Mouse (Mus musculus) frontal cortex, postnatal 10 days (tissue): ENCODE results near the gene Slc25a33.
A peak's percentile ranks its signal among the peaks of the same experiment; 100 is the strongest.

Source experiments
- DNase-seq, 2 experiments: peaks; one replicate each; pipeline ENCODE4 v3.0.0; 2022; ENCODE audit warnings: low spot score in 2 of 2, mixed read lengths in 1 of 2

Gene Slc25a33

GRCm38 (mm10) chr4:149727636-149728035 lies 46.4 kb downstream of the Slc25a33 start:
- no peak for DNase-seq

- DNase-seq: peak in 1 of 2 experiments; percentile 70
Observed at GRCm38 (mm10) chr4:149725661-149726350, 48.3 kb downstream of the Slc25a33 start.

GRCm38 (mm10) chr4:149724916-149725470 lies 49.1 kb downstream of the Slc25a33 start:
- no peak for DNase-seq

GRCm38 (mm10) chr4:149723855-149724731 lies 50.0 kb downstream of the Slc25a33 start:
- no peak for DNase-seq

GRCm38 (mm10) chr4:149723021-149723390 lies 51.1 kb downstream of the Slc25a33 start:
- DNase-seq: no peak

GRCm38 (mm10) chr4:149722104-149723020 lies 51.7 kb downstream of the Slc25a33 start:
- no peak for DNase-seq

- DNase-seq: no peak
Observed at GRCm38 (mm10) chr4:149721163-149721562, 52.9 kb downstream of the Slc25a33 start.

GRCm38 (mm10) chr4:149719686-149720085 lies 54.4 kb downstream of the Slc25a33 start:
- DNase-seq: no peak

GRCm38 (mm10) chr4:149714542-149714941 lies 59.5 kb downstream of the Slc25a33 start:
- no peak for DNase-seq

- DNase-seq: no peak
Observed at GRCm38 (mm10) chr4:149711955-149712354, 62.1 kb downstream of the Slc25a33 start.

GRCm38 (mm10) chr4:149711485-149711884 lies 62.6 kb downstream of the Slc25a33 start:
- no peak for DNase-seq

GRCm38 (mm10) chr4:149710510-149710909 lies 63.6 kb downstream of the Slc25a33 start:
- no peak for DNase-seq

GRCm38 (mm10) chr4:149705941-149706340 lies 68.1 kb downstream of the Slc25a33 start:
- DNase-seq: no peak

GRCm38 (mm10) chr4:149705298-149705697 lies 68.8 kb downstream of the Slc25a33 start:
- no peak for DNase-seq

GRCm38 (mm10) chr4:149702210-149702979 lies 71.7 kb downstream of the Slc25a33 start, which contains the start of gene Pik3cd:
Gene Pik3cd, minus strand, starts transcription at chr4:149702571.
- DNase-seq: no peak

- no peak for DNase-seq
Observed at GRCm38 (mm10) chr4:149701426-149702209, 72.5 kb downstream of the Slc25a33 start.

GRCm38 (mm10) chr4:149699953-149700352 lies 74.1 kb downstream of the Slc25a33 start:
- no peak for DNase-seq

- DNase-seq: peak in 1 of 2 experiments; percentile 36
Observed at GRCm38 (mm10) chr4:149698197-149698821, 75.8 kb downstream of the Slc25a33 start.

GRCm38 (mm10) chr4:149697506-149698196 lies 76.4 kb downstream of the Slc25a33 start:
- DNase-seq: no peak
